Mouse (Mus musculus) heart, embryonic 14.5 days (tissue): ENCODE data around the gene Shf. TPM values are rescaled to one million over a fixed set of nuclear protein-coding genes. Genes with fewer than 3 reads are reported as not detected.
"Not testable (repeated sequence)": the region's sequence is repeated elsewhere in the genome, so short reads cannot be mapped to it uniquely, and the experiment has no call there.

Source experiments
- ATAC-seq: fragments of 200-750 bp; cut with Nextera tagmentation; 2 replicates; pipeline ENCODE4 v1.8.0; 2017; ENCODE audit warnings: low read depth, moderate TSS enrichment; ENCODE audit not compliant: insufficient number of reproducible peaks, insufficient read depth, low FRiP score
- H3K27ac ChIP-seq, 2 experiments: fragments of 200-500 bp in 1 of 2; fragments of 300-500 bp in 1 of 2; sonication (generic) in 1 of 2; replicated peaks in 1 of 2; 2 replicates each; pipeline ENCODE4 v1.5.1; 2012 to 2014; ENCODE audit warnings: low read depth in 2 of 2, low read length in 2 of 2, control low read depth in 1 of 2, mild to moderate bottlenecking in 1 of 2, mixed read lengths in 1 of 2; ENCODE audit not compliant: control insufficient read depth in 1 of 2, insufficient read depth in 1 of 2
- H3K27me3 ChIP-seq: fragments of 300-500 bp; sonication (generic); 2 replicates; pipeline ENCODE4 v1.6.1; 2014; ENCODE audit warnings: mild to moderate bottlenecking, low read length, control low read depth; ENCODE audit not compliant: control insufficient read depth, insufficient read depth
- H3K36me3 ChIP-seq: fragments of 300-500 bp; sonication (generic); 2 replicates; pipeline ENCODE4 v1.6.1; 2014; ENCODE audit warnings: mild to moderate bottlenecking, control low read depth, low read length, mixed read lengths; ENCODE audit not compliant: control insufficient read depth, insufficient read depth
- H3K4me1 ChIP-seq, 2 experiments: fragments of 200-500 bp in 1 of 2; fragments of 300-500 bp in 1 of 2; sonication (generic) in 1 of 2; 2 replicates each; pipeline ENCODE4 v1.6.1; 2012 to 2014; ENCODE audit warnings: low read length in 2 of 2, control low read depth in 1 of 2, mixed read lengths in 1 of 2; ENCODE audit not compliant: control insufficient read depth in 2 of 2, insufficient read depth in 2 of 2
- H3K4me2 ChIP-seq: fragments of 300-500 bp; sonication (generic); 2 replicates; pipeline ENCODE4 v1.6.1; 2014; ENCODE audit warnings: mild to moderate bottlenecking, low read length
- H3K4me3 ChIP-seq, 2 experiments: fragments of 200-500 bp in 1 of 2; fragments of 300-500 bp in 1 of 2; sonication (generic) in 1 of 2; 2 replicates each; pipeline ENCODE4 v1.5.1; 2012 to 2014; ENCODE audit warnings: low read length in 2 of 2, mild to moderate bottlenecking in 2 of 2, control low read depth in 1 of 2, low read depth in 1 of 2, moderate library complexity in 1 of 2; ENCODE audit not compliant: control insufficient read depth in 1 of 2, insufficient read depth in 1 of 2
- H3K9ac ChIP-seq: fragments of 300-500 bp; sonication (generic); 2 replicates; pipeline ENCODE4 v1.6.1; 2014; ENCODE audit warnings: mild to moderate bottlenecking, low read length
- H3K9me3 ChIP-seq: fragments of 300-500 bp; sonication (generic); 2 replicates; pipeline ENCODE4 v1.6.1; 2016; ENCODE audit warnings: low read length, control low read depth; ENCODE audit not compliant: control insufficient read depth
- WGBS: fragments of 180-500 bp; shearing (Covaris S2); extraction: QIAGEN DNeasy Blood & Tissue Kit; methylation state at CpG from one replicate; pipeline ENCODE4 v1.1.7; 2014; 5-methylcytosine and 5-hydroxymethylcytosine counted together
- polyA plus RNA-seq: library from polyadenylated mRNA; unstranded; fragments of >200 nt; fragmentation: Nextera tagmentation; extraction: Ambion mirVana; gene quantifications from 2 replicates; pipeline ENCODE4 v1.2.1, GENCODE M21; 2014

Shf gene
- polyA plus RNA-seq, 1 experiment from 2014 or later, result 3.6 TPM

- ATAC-seq, result no peak
- H3K36me3 ChIP-seq, result peaks cover 22% of the 10 kb centered on the region
- H3K9ac ChIP-seq, result no peak overlapping the region
- H3K4me2 ChIP-seq, result no peak overlapping the region
- peaks cover 16 to 38% of the 10 kb centered on the region in 2 experiments for H3K4me1 ChIP-seq
- H3K4me3 ChIP-seq, result no peak overlapping the region
- no peak overlapping the region for H3K27ac ChIP-seq
- no peaks in the 10 kb centered on the region for H3K9me3 ChIP-seq
- no peaks in the 10 kb centered on the region for H3K27me3 ChIP-seq
- WGBS, result 58% methylated on average over 6 of the region's 6 CpGs
These were observed 16.0 kb downstream of the Shf start for GRCm38 (mm10) chr2:122352992-122353391.

GRCm38 (mm10) chr2:122351931-122352329 is 17.0 kb downstream of the Shf start:
- Histone ChIP-seq H3K27ac (peak overlapping the region in 1 of 2 experiments; percentile 24; a peak in 1 of 4 replicates), H3K4me3 (no peak overlapping the region), H3K4me2 (no peak overlapping the region), H3K27me3 (no peaks in the 10 kb centered on the region), H3K9ac (no peak overlapping the region), H3K4me1 (peaks cover 20 to 42% of the 10 kb centered on the region in 2 experiments), H3K9me3 (no peaks in the 10 kb centered on the region), H3K36me3 (peaks cover 15% of the 10 kb centered on the region)
- ATAC-seq, result no peak
- 52% methylated on average over 4 of the region's 4 CpGs for WGBS

- peak overlapping the region in 1 of 2 experiments; percentile 24; a peak in 1 of 4 replicates for H3K27ac ChIP-seq
- peaks cover 20 to 42% of the 10 kb centered on the region in 2 experiments for H3K4me1 ChIP-seq
- 67% methylated on average over 5 of the region's 5 CpGs for WGBS
- no peak overlapping the region for H3K4me3 ChIP-seq
- H3K9me3 ChIP-seq, result no peaks in the 10 kb centered on the region
- H3K9ac ChIP-seq, result no peak overlapping the region
- peaks cover 13% of the 10 kb centered on the region; the same call in 1 of the 2 replicates for H3K36me3 ChIP-seq
- no peak for ATAC-seq
- no peaks in the 10 kb centered on the region for H3K27me3 ChIP-seq
- no peak overlapping the region for H3K4me2 ChIP-seq
These were observed 17.6 kb downstream of the Shf start for GRCm38 (mm10) chr2:122351156-122351930.

- Histone ChIP-seq H3K4me2 (peak overlapping the region; percentile 86), H3K36me3 (peaks cover 7% of the 10 kb centered on the region; the same call in 1 of the 2 replicates), H3K4me1 (peaks cover 20 to 37% of the 10 kb centered on the region in 2 experiments), H3K9me3 (no peaks in the 10 kb centered on the region), H3K4me3 (peak overlapping the region; percentile 62 to 85), H3K27me3 (no peaks in the 10 kb centered on the region), H3K9ac (peak overlapping the region; percentile 81), H3K27ac (peak overlapping the region; percentile 97 to 98)
- 9% methylated on average over 14 of the region's 14 CpGs for WGBS
- ATAC-seq, result no peak; the same call in 1 of the 2 replicates
These were observed 19.7 kb downstream of the Shf start for GRCm38 (mm10) chr2:122349136-122349785.

- under 1% methylated on average over 54 of the region's 63 CpGs for WGBS
- ATAC-seq, result peak; percentile 88
- peak overlapping the region; percentile 86 for H3K4me2 ChIP-seq
- peak overlapping the region; percentile 97 to 98 for H3K27ac ChIP-seq
- peaks cover 4% of the 10 kb centered on the region; the same call in 1 of the 2 replicates for H3K36me3 ChIP-seq
- H3K9me3 ChIP-seq, result no peaks in the 10 kb centered on the region
- peak overlapping the region; percentile 81 for H3K9ac ChIP-seq
- H3K4me1 ChIP-seq, result peaks cover 18 to 31% of the 10 kb centered on the region in 2 experiments
- H3K27me3 ChIP-seq, result no peaks in the 10 kb centered on the region
- peak overlapping the region; percentile 62 to 85 for H3K4me3 ChIP-seq
These were observed 20.3 kb downstream of the Shf start for GRCm38 (mm10) chr2:122348531-122349131.

GRCm38 (mm10) chr2:122347257-122347656 is 21.7 kb downstream of the Shf start:
- Histone ChIP-seq H3K4me3 (no peak overlapping the region), H3K27ac (no peak overlapping the region), H3K27me3 (no peaks in the 10 kb centered on the region), H3K4me1 (peaks cover 17 to 27% of the 10 kb centered on the region in 2 experiments), H3K4me2 (no peak overlapping the region), H3K9me3 (no peaks in the 10 kb centered on the region), H3K36me3 (no peaks in the 10 kb centered on the region), H3K9ac (no peak overlapping the region)
- ATAC-seq, result no peak
- WGBS, result 90% methylated on average over 3 of the region's 3 CpGs

- H3K4me3 ChIP-seq, H3K9me3 ChIP-seq, H3K9ac ChIP-seq, H3K27ac ChIP-seq, H3K36me3 ChIP-seq, H3K4me2 ChIP-seq, H3K27me3 ChIP-seq, ATAC-seq: not testable (repeated sequence)
- 72% methylated on average over 6 of the region's 6 CpGs for WGBS
- H3K4me1 ChIP-seq, result peaks cover 11 to 18% of the 10 kb centered on the region in 2 experiments
These were observed 22.8 kb downstream of the Shf start for GRCm38 (mm10) chr2:122346164-122346563.
